Mouse (Mus musculus) adrenal gland, adult 2 months (tissue): ENCODE data around the gene Ptprn. TPM values are rescaled to one million over a fixed set of nuclear protein-coding genes. Genes with fewer than 3 reads are reported as not detected.

ENCODE experiments used
- DNase-seq: peaks from one replicate; pipeline ENCODE4 v3.0.0; 2021
- long read RNA-seq: library from polyadenylated mRNA; stranded (forward); transcript quantifications from one replicate; pipeline ENCODE4 v2.0.0, GENCODE M21; 2021
- polyA plus RNA-seq: library from polyadenylated mRNA; depleted of rRNA; stranded (reverse); fragments of >200 nt; gene quantifications from 2 replicates; pipeline ENCODE4 v1.2.3, GENCODE M21; 2012; rRNA removed
- total RNA-seq, 2 experiments: library from RNA; stranded (reverse); gene quantifications; 2 replicates each; pipeline ENCODE4 v1.2.3; 2021

The Ptprn gene
- 10 to 100 TPM; 43.6 to 83.6 TPM for total RNA-seq
- 41.5 and 52.0 TPM in 2 replicates for polyA plus RNA-seq
- long read RNA-seq, transcript Ptprn-201 (23 exons, 3,554 nt): major isoform, 50 of 100 reads
- long read RNA-seq, partial matches to known transcripts: 39 of 100 reads
- long read RNA-seq, other reads (novel, unspliced or antisense): 11 of 100 reads

- DNase-seq: peak; percentile 33
These were observed at the start of gene Ptprn for GRCm38 (mm10) chr1:75264091-75264880. Gene Ptprn (minus strand): TSS chr1:75264502.

GRCm38 (mm10) chr1:75311694-75312093 is 47.4 kb upstream of the Ptprn start:
- DNase-seq: no peak

GRCm38 (mm10) chr1:75304662-75305061 is 40.4 kb upstream of the Ptprn start:
- DNase-seq: no peak

- no peak for DNase-seq
These were observed 30.0 kb upstream of the Ptprn start for GRCm38 (mm10) chr1:75294294-75294693.

- DNase-seq: no peak
These were observed 29.0 kb upstream of the Ptprn start for GRCm38 (mm10) chr1:75293331-75293701.

GRCm38 (mm10) chr1:75292476-75293330 is 28.4 kb upstream of the Ptprn start:
- DNase-seq: peak; percentile 46

- no peak for DNase-seq
These were observed 27.0 kb upstream of the Ptprn start for GRCm38 (mm10) chr1:75291321-75291720.

GRCm38 (mm10) chr1:75290582-75290981 is 26.3 kb upstream of the Ptprn start:
- no peak for DNase-seq

- DNase-seq: no peak
These were observed 25.7 kb upstream of the Ptprn start for GRCm38 (mm10) chr1:75289888-75290431.

GRCm38 (mm10) chr1:75289376-75289775 is 25.1 kb upstream of the Ptprn start:
- no peak for DNase-seq

GRCm38 (mm10) chr1:75284911-75285310 is 20.6 kb upstream of the Ptprn start:
- DNase-seq: no peak

- no peak for DNase-seq
These were observed 18.7 kb upstream of the Ptprn start for GRCm38 (mm10) chr1:75283017-75283416.

- DNase-seq: no peak
These were observed 13.9 kb upstream of the Ptprn start, which contains the start of gene Resp18 for GRCm38 (mm10) chr1:75278228-75278627. Gene Resp18 (minus strand): TSS chr1:75278415.

- DNase-seq: peak; percentile 53
These were observed 13.2 kb upstream of the Ptprn start for GRCm38 (mm10) chr1:75277195-75278188.

- DNase-seq: peak; percentile 72
These were observed 1.0 kb downstream of the Ptprn start for GRCm38 (mm10) chr1:75262969-75263951.

GRCm38 (mm10) chr1:75261278-75261677 is 3.0 kb downstream of the Ptprn start:
- DNase-seq: no peak

- no peak for DNase-seq
These were observed 8.7 kb downstream of the Ptprn start for GRCm38 (mm10) chr1:75255516-75256046.

GRCm38 (mm10) chr1:75254625-75255013 is 9.7 kb downstream of the Ptprn start:
- DNase-seq: no peak

GRCm38 (mm10) chr1:75253849-75254624 is 10.3 kb downstream of the Ptprn start:
- DNase-seq: peak; percentile 71
